Mouse (Mus musculus): Measurements from ENCODE around the gene Lce1a1. TPM values are rescaled to one million over a fixed set of nuclear protein-coding genes. Genes with fewer than 3 reads are reported as not detected.
"Not testable (repeated sequence)": the region's sequence is repeated elsewhere in the genome, so short reads cannot be mapped to it uniquely, and the experiment has no call there.

Gene Lce1a1
- polyA plus RNA-seq (2014; fragmentation: Nextera tagmentation; extraction: Ambion mirVana) = not detected in 2 replicates

DNA sequence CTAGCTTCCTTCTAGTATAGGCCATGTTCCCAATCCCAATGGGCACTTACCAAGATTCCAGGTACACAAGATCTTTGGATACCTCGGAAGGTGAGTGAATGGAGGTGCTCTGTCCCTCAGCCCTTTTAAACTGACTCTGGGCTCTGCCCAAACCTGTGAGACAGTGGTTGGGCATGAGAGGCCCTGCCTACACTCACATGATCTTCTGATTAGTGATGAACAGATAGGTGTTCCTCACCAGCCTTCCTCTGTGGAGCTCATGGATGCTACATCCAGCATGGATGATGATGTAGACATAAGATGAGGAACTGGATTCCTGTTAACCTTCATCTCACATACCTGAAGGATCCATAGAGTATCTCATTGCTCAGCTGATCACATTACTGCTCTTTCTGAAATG lies at the start of gene Lce1a1:
Gene Lce1a1, minus strand, starts transcription at position 101 of the 400 bp plus-strand sequence.
- Histone ChIP-seq H3K9me3 (replicated peaks; ENCODE audit: control insufficient read depth, low read length) (no peaks in the 10 kb centered on the region), H3K9ac (ENCODE audit: low read depth, low read length) (no peak within 1 kb of the TSS), H3K36me3 (ENCODE audit: control insufficient read depth, insufficient read depth, low read length) (no peaks in the 10 kb centered on the region), H3K27ac (ENCODE audit: low read depth, low read length) (no peak within 1 kb of the TSS), H3K4me2 (no peak within 1 kb of the TSS), H3K27me3 (ENCODE audit: control insufficient read depth, insufficient read depth, low read length) (no peaks in the 10 kb centered on the region), H3K4me1 (ENCODE audit: control insufficient read depth, insufficient read depth, low read length) (no peaks in the 10 kb centered on the region), H3K4me3 (ENCODE audit: low read depth, low read length) (no peak within 1 kb of the TSS)
- 79% methylated on average over 1 of the region's 1 CpGs for WGBS (ENCODE audit: insufficient replicate concordance)
- no peak for ATAC-seq (replicated peaks; ENCODE audit: insufficient number of reproducible peaks, low FRiP score, low TSS enrichment)

DNA sequence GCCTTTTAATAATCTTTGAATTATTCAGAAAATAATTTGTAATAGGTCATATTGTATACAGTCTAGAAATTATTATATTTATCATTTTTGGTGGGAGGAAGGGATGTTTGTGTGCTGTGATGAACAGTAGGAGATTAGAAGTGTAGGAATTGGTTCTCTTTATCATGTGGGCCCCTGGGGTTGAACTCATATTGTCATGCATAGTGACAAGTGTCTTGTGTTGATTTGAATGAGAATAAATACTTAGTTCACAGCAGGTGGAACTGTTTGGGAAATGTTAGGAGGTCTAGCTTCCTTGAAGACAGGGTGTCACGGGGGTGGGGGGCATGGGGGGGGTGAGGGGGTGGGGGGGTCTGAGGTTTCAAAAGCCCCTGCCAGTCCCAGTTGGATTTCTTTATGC lies 46.5 kb upstream of the Lce1a1 start:
- Histone ChIP-seq H3K27me3 (ENCODE audit: control insufficient read depth, insufficient read depth, low read length) (no peaks in the 10 kb centered on the region), H3K4me2 (no peak overlapping the region), H3K9me3 (replicated peaks; ENCODE audit: control insufficient read depth, low read length) (no peaks in the 10 kb centered on the region), H3K36me3 (ENCODE audit: control insufficient read depth, insufficient read depth, low read length) (no peaks in the 10 kb centered on the region), H3K4me3 (ENCODE audit: low read depth, low read length) (no peak overlapping the region), H3K9ac (ENCODE audit: low read depth, low read length) (no peak overlapping the region), H3K4me1 (ENCODE audit: control insufficient read depth, insufficient read depth, low read length) (no peaks in the 10 kb centered on the region), H3K27ac (ENCODE audit: low read depth, low read length) (no peak overlapping the region)
- ATAC-seq (replicated peaks; ENCODE audit: insufficient number of reproducible peaks, low FRiP score, low TSS enrichment) = no peak
- 33% methylated on average over 1 of the region's 1 CpGs for WGBS (ENCODE audit: insufficient replicate concordance)

DNA sequence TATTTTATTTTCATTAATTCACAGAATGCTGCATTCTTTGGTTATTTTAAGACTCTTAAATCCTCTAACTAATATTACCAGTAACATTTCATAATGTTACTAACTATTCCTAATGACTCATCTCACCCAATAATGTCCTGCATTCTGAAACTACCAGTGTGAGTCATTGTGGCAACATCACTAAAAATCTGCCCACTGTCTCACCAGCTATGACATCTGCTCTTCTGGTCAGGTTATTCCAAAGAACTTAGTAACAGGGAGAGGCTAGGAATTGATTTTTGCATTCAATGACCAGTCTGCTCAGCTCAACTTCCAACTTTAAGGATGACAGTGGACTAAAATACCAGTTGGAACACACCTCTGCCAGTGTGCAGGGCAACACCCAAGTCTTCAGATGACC lies 43.6 kb upstream of the Lce1a1 start:
- no peaks in the 10 kb centered on the region for H3K4me1 ChIP-seq (ENCODE audit: control insufficient read depth, insufficient read depth, low read length)
- no peak overlapping the region for H3K27ac ChIP-seq (ENCODE audit: low read depth, low read length)
- no peak for ATAC-seq (replicated peaks; ENCODE audit: insufficient number of reproducible peaks, low FRiP score, low TSS enrichment)
- H3K27me3 ChIP-seq (ENCODE audit: control insufficient read depth, insufficient read depth, low read length) = no peaks in the 10 kb centered on the region
- no peak overlapping the region for H3K4me2 ChIP-seq
- H3K9me3 ChIP-seq (replicated peaks; ENCODE audit: control insufficient read depth, low read length) = no peaks in the 10 kb centered on the region
- no peak overlapping the region for H3K9ac ChIP-seq (ENCODE audit: low read depth, low read length)
- H3K36me3 ChIP-seq (ENCODE audit: control insufficient read depth, insufficient read depth, low read length) = no peaks in the 10 kb centered on the region
- no peak overlapping the region for H3K4me3 ChIP-seq (ENCODE audit: low read depth, low read length)

DNA sequence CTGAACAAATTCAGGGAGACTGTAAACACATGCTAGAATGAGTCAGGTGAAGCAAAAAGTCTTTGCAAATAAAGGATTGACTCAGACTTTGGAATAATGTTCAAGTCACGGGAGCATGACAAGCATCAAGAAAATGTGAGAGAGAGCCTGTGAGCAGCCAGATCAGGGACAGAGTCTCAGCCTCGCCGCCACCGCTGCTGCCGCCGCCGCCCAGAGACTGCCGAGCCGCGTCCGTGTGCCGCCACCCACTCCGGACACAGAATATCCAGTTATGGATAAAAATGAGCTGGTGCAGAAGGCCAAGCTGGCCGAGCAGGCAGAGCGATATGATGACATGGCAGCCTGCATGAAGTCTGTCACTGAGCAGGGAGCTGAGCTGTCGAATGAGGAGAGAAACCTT lies 41.0 kb upstream of the Lce1a1 start:
- H3K4me2 ChIP-seq; H3K4me1 ChIP-seq (ENCODE audit: control insufficient read depth, insufficient read depth, low read length); H3K9me3 ChIP-seq (replicated peaks; ENCODE audit: control insufficient read depth, low read length); H3K36me3 ChIP-seq (ENCODE audit: control insufficient read depth, insufficient read depth, low read length); H3K27ac ChIP-seq (ENCODE audit: low read depth, low read length); H3K9ac ChIP-seq (ENCODE audit: low read depth, low read length); H3K4me3 ChIP-seq (ENCODE audit: low read depth, low read length); H3K27me3 ChIP-seq (ENCODE audit: control insufficient read depth, insufficient read depth, low read length); ATAC-seq (replicated peaks; ENCODE audit: insufficient number of reproducible peaks, low FRiP score, low TSS enrichment): not testable (repeated sequence)
- WGBS (ENCODE audit: insufficient replicate concordance) = 77% methylated on average over 16 of the region's 16 CpGs

DNA sequence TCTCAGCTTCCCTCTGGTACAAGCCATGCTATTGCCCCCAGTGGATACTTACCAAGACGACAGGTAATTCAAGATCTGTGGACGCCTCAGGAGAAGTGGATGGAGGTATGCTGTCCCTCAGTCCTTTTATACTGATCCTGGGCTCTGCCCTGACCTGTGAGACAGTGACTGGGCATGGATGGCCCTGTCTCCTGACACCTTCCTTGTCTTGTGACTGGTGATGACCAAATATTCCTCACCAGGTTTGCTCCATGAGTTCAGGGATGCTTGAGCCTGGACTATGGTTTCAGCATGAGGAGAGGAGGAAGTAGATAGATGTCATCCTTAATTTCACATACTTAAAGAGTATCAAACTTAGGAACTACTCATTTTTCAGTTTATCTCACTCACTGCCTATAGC lies 39.0 kb upstream of the Lce1a1 start, which contains the start of gene Lce1d:
Gene Lce1d, minus strand, starts transcription at position 101 of the 400 bp plus-strand sequence.
- H3K4me2 ChIP-seq = no peak within 1 kb of the TSS
- no peak within 1 kb of the TSS for H3K9ac ChIP-seq (ENCODE audit: low read depth, low read length)
- ATAC-seq (replicated peaks; ENCODE audit: insufficient number of reproducible peaks, low FRiP score, low TSS enrichment) = no peak
- no peaks in the 10 kb centered on the region for H3K27me3 ChIP-seq (ENCODE audit: control insufficient read depth, insufficient read depth, low read length)
- H3K9me3 ChIP-seq (replicated peaks; ENCODE audit: control insufficient read depth, low read length) = no peaks in the 10 kb centered on the region
- no peaks in the 10 kb centered on the region for H3K36me3 ChIP-seq (ENCODE audit: control insufficient read depth, insufficient read depth, low read length)
- no peak within 1 kb of the TSS for H3K4me3 ChIP-seq (ENCODE audit: low read depth, low read length)
- no peaks in the 10 kb centered on the region for H3K4me1 ChIP-seq (ENCODE audit: control insufficient read depth, insufficient read depth, low read length)
- H3K27ac ChIP-seq (ENCODE audit: low read depth, low read length) = no peak within 1 kb of the TSS
- WGBS (ENCODE audit: insufficient replicate concordance) = 59% methylated on average over 2 of the region's 2 CpGs

DNA sequence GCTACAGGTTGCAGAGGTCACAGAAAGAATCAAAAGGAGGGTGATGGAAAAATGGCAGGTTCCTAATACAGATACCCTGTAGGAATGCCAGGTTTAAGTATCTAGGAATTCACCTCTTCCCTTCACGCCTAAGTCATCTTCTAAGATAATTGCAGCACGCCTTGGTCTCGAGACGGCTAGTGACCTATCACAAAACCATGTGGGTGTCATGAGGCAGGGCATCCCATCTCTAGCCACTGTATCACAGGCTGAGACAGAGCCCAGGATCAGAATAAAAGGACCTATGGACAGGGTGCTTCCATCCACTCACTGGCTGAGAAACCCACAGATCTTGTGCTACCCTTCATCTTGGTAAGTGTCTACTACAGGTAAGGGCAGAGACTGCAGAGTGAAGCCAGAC lies 30.8 kb upstream of the Lce1a1 start, which contains the start of gene Lce1c:
Gene Lce1c, plus strand, starts transcription at position 301 of the 400 bp plus-strand sequence.
- Histone ChIP-seq H3K4me2 (no peak within 1 kb of the TSS), H3K9ac (ENCODE audit: low read depth, low read length) (no peak within 1 kb of the TSS), H3K36me3 (ENCODE audit: control insufficient read depth, insufficient read depth, low read length) (no peaks in the 10 kb centered on the region), H3K9me3 (replicated peaks; ENCODE audit: control insufficient read depth, low read length) (no peaks in the 10 kb centered on the region), H3K4me3 (ENCODE audit: low read depth, low read length) (no peak within 1 kb of the TSS), H3K27ac (ENCODE audit: low read depth, low read length) (no peak within 1 kb of the TSS), H3K27me3 (ENCODE audit: control insufficient read depth, insufficient read depth, low read length) (no peaks in the 10 kb centered on the region), H3K4me1 (ENCODE audit: control insufficient read depth, insufficient read depth, low read length) (no peaks in the 10 kb centered on the region)
- no peak for ATAC-seq (replicated peaks; ENCODE audit: insufficient number of reproducible peaks, low FRiP score, low TSS enrichment)
- WGBS (ENCODE audit: insufficient replicate concordance) = 80% methylated on average over 4 of the region's 4 CpGs

DNA sequence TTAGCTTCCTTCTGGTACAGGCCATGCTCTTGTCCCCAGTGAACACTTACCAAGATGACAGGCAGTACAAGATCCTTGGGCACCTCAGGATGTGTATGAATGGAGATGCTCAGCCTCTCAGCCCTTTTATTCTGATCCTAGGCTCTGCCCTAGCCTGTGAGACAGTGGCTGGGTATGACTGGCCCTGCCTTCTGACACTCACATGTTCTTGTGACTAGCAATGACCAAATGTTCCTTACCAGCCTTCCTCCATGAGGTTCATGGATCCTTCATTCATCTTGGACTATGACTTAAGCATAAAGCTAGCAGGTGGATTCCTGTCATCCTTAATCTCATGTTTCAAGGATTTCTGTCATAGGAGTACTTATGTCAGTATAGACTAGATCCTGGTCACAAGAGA lies 22.1 kb upstream of the Lce1a1 start, which contains the start of gene Lce1a2:
Gene Lce1a2, minus strand, starts transcription at position 101 of the 400 bp plus-strand sequence.
- Histone ChIP-seq H3K27ac (ENCODE audit: low read depth, low read length) (no peak within 1 kb of the TSS), H3K4me3 (ENCODE audit: low read depth, low read length) (no peak within 1 kb of the TSS), H3K36me3 (ENCODE audit: control insufficient read depth, insufficient read depth, low read length) (no peaks in the 10 kb centered on the region), H3K9ac (ENCODE audit: low read depth, low read length) (no peak within 1 kb of the TSS), H3K4me1 (ENCODE audit: control insufficient read depth, insufficient read depth, low read length) (no peaks in the 10 kb centered on the region), H3K27me3 (ENCODE audit: control insufficient read depth, insufficient read depth, low read length) (no peaks in the 10 kb centered on the region), H3K9me3 (replicated peaks; ENCODE audit: control insufficient read depth, low read length) (no peaks in the 10 kb centered on the region), H3K4me2 (no peak within 1 kb of the TSS)
- no peak for ATAC-seq (replicated peaks; ENCODE audit: insufficient number of reproducible peaks, low FRiP score, low TSS enrichment)

DNA sequence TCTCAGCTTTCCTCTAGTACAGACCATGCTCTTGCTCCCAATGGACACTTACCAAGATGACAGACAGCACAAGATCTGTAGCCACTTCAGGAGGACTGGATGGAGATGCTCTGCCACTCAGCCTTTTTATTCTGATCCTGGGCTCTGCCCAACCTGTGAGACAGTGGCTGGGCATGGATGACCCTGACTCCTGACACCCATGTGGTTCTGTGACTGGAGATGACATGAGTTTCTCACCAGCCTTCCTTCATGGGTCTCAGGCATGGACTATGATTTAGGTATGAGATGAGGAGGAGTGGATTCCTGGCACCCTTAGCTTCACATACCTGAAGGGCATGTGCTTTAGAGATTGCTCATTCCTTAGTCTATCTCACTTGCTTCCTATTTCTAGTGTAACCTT lies 8.7 kb upstream of the Lce1a1 start, which contains the start of gene Lce1b:
Gene Lce1b, minus strand, starts transcription at position 101 of the 400 bp plus-strand sequence.
- Histone ChIP-seq H3K4me3 (ENCODE audit: low read depth, low read length) (no peak within 1 kb of the TSS), H3K36me3 (ENCODE audit: control insufficient read depth, insufficient read depth, low read length) (no peaks in the 10 kb centered on the region), H3K27ac (ENCODE audit: low read depth, low read length) (no peak within 1 kb of the TSS), H3K4me1 (ENCODE audit: control insufficient read depth, insufficient read depth, low read length) (no peaks in the 10 kb centered on the region), H3K4me2 (no peak within 1 kb of the TSS), H3K9me3 (replicated peaks; ENCODE audit: control insufficient read depth, low read length) (no peaks in the 10 kb centered on the region), H3K9ac (ENCODE audit: low read depth, low read length) (no peak within 1 kb of the TSS), H3K27me3 (ENCODE audit: control insufficient read depth, insufficient read depth, low read length) (no peaks in the 10 kb centered on the region)
- no peak for ATAC-seq (replicated peaks; ENCODE audit: insufficient number of reproducible peaks, low FRiP score, low TSS enrichment)

DNA sequence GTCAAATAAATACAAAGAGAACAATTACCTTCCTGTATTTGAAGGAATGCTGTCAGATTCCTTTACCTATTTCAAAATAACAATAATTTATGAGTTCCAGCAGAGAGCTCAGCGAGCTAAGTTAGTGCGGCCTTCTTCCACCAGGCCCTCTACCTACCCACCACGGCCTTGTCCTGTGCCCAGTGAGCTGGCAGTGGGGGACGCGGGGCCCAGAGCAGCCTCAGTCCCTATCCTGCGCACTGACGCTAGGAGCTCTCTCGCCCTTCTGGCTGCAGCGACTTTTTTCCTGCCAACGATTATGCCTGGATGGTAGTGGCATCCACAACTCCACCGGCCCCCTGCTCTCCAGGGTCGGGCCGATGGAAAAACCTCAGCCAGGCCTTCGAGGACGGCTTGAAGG lies 8.3 kb downstream of the Lce1a1 start:
- Histone ChIP-seq H3K9me3 (replicated peaks; ENCODE audit: control insufficient read depth, low read length) (no peaks in the 10 kb centered on the region), H3K4me1 (ENCODE audit: control insufficient read depth, insufficient read depth, low read length) (no peaks in the 10 kb centered on the region), H3K27ac (ENCODE audit: low read depth, low read length) (no peak overlapping the region), H3K9ac (ENCODE audit: low read depth, low read length) (no peak overlapping the region), H3K36me3 (ENCODE audit: control insufficient read depth, insufficient read depth, low read length) (no peaks in the 10 kb centered on the region), H3K4me2 (no peak overlapping the region), H3K4me3 (ENCODE audit: low read depth, low read length) (no peak overlapping the region), H3K27me3 (ENCODE audit: control insufficient read depth, insufficient read depth, low read length) (no peaks in the 10 kb centered on the region)
- WGBS (ENCODE audit: insufficient replicate concordance) = 87% methylated on average over 15 of the region's 15 CpGs
- ATAC-seq (replicated peaks; ENCODE audit: insufficient number of reproducible peaks, low FRiP score, low TSS enrichment) = no peak
